Mouse (Mus musculus) heart, embryonic 12.5 days (tissue): ENCODE measurements at regions not wholly inside any gene's neighbourhood (a gene's known extent, or its start where the extent isn't known, plus 50 kb on each side); places are given as distances from the start of the nearest gene placed in this dataset.

Experiments used
- ATAC-seq: fragments of 200-750 bp; cut with Nextera tagmentation; 2 replicates; pipeline ENCODE4 v1.8.0; 2017; ENCODE audit warnings: moderate TSS enrichment, moderate library complexity; ENCODE audit not compliant: insufficient number of reproducible peaks, low FRiP score
- H3K27ac ChIP-seq: fragments of 300-500 bp; sonication (generic); 2 replicates; pipeline ENCODE4 v1.5.1; 2016; ENCODE audit warnings: mild to moderate bottlenecking, moderate library complexity; ENCODE audit not compliant: poor library complexity, severe bottlenecking
- H3K27me3 ChIP-seq: fragments of 300-500 bp; sonication (generic); replicated peaks from 2 replicates; pipeline ENCODE4 v1.6.1; 2016; ENCODE audit warnings: mild to moderate bottlenecking, moderate library complexity
- H3K36me3 ChIP-seq: fragments of 300-500 bp; sonication (generic); 2 replicates; pipeline ENCODE4 v1.6.1; 2016; ENCODE audit warnings: mild to moderate bottlenecking, moderate library complexity
- H3K4me1 ChIP-seq: fragments of 300-500 bp; sonication (generic); replicated peaks from 2 replicates; pipeline ENCODE4 v1.6.1; 2016; ENCODE audit warnings: mild to moderate bottlenecking
- H3K4me2 ChIP-seq: fragments of 300-500 bp; sonication (generic); 2 replicates; pipeline ENCODE4 v1.6.1; 2016; ENCODE audit warnings: mild to moderate bottlenecking, moderate library complexity
- H3K4me3 ChIP-seq: fragments of 300-500 bp; sonication (generic); 2 replicates; pipeline ENCODE4 v1.5.1; 2016; ENCODE audit warnings: mild to moderate bottlenecking
- H3K9ac ChIP-seq: fragments of 300-500 bp; sonication (generic); 2 replicates; pipeline ENCODE4 v1.6.1; 2016; ENCODE audit warnings: mild to moderate bottlenecking, moderate library complexity
- H3K9me3 ChIP-seq: fragments of 300-500 bp; sonication (generic); replicated peaks from 2 replicates; pipeline ENCODE4 v1.6.1; 2016; ENCODE audit warnings: mild to moderate bottlenecking, moderate library complexity
- WGBS: fragments of 180-500 bp; shearing (Covaris S2); methylation state at CpG from one replicate; pipeline ENCODE4 v1.1.7; 2016; 5-methylcytosine and 5-hydroxymethylcytosine counted together

GRCm38 (mm10) chr11:79844436-79844835 is 117.8 kb downstream of the Utp6 start:
- H3K4me1 ChIP-seq = no peaks in the 10 kb centered on the region
- H3K9ac ChIP-seq = no peak overlapping the region
- H3K4me2 ChIP-seq = no peak overlapping the region
- H3K36me3 ChIP-seq = no peaks in the 10 kb centered on the region
- 0 out of 2 replicates have a peak, but pooled peaks cover 6% of the 10 kb centered on the region for H3K27me3 ChIP-seq
- WGBS = 74% methylated on average over 4 of the region's 4 CpGs
- no peaks in the 10 kb centered on the region for H3K9me3 ChIP-seq
- H3K4me3 ChIP-seq = no peak overlapping the region
- no peak overlapping the region for H3K27ac ChIP-seq
- no peak for ATAC-seq

GRCm38 (mm10) chr11:79843021-79843420 is 119.2 kb downstream of the Utp6 start:
- Histone ChIP-seq H3K4me1 (peaks cover 8% of the 10 kb centered on the region), H3K27me3 (0 out of 2 replicates have a peak, but pooled peaks cover 6% of the 10 kb centered on the region), H3K36me3 (no peaks in the 10 kb centered on the region), H3K9ac (no peak overlapping the region), H3K27ac (no peak overlapping the region), H3K4me3 (no peak overlapping the region), H3K4me2 (no peak overlapping the region), H3K9me3 (no peaks in the 10 kb centered on the region)
- ATAC-seq = no peak
- 47% methylated on average over 3 of the region's 3 CpGs for WGBS

GRCm38 (mm10) chr11:79839973-79840372 is 122.2 kb downstream of the Utp6 start:
- 0 out of 2 replicates have a peak, but pooled peaks cover 6% of the 10 kb centered on the region for H3K27me3 ChIP-seq
- no peak overlapping the region for H3K27ac ChIP-seq
- no peak for ATAC-seq
- H3K4me1 ChIP-seq = peaks cover 22% of the 10 kb centered on the region
- no peak overlapping the region for H3K9ac ChIP-seq
- no peak overlapping the region for H3K4me2 ChIP-seq
- 70% methylated on average over 6 of the region's 6 CpGs for WGBS
- no peak overlapping the region for H3K4me3 ChIP-seq
- no peaks in the 10 kb centered on the region for H3K9me3 ChIP-seq
- H3K36me3 ChIP-seq = no peaks in the 10 kb centered on the region

- WGBS = 33% methylated on average over 4 of the region's 4 CpGs
- ATAC-seq = no peak
- Histone ChIP-seq H3K9ac (no peak overlapping the region), H3K9me3 (no peaks in the 10 kb centered on the region), H3K36me3 (no peaks in the 10 kb centered on the region), H3K27me3 (0 out of 2 replicates have a peak, but pooled peaks cover 6% of the 10 kb centered on the region), H3K4me1 (peaks cover 22% of the 10 kb centered on the region), H3K4me3 (no peak overlapping the region), H3K27ac (0 out of 2 replicates have a peak overlapping the region, but pooled peaks have one; percentile 19), H3K4me2 (no peak overlapping the region)
These were observed 124.1 kb downstream of the Utp6 start for GRCm38 (mm10) chr11:79838051-79838450.

- H3K9ac ChIP-seq = no peak overlapping the region
- H3K36me3 ChIP-seq = no peaks in the 10 kb centered on the region
- no peak for ATAC-seq
- H3K27me3 ChIP-seq = 0 out of 2 replicates have a peak, but pooled peaks cover 6% of the 10 kb centered on the region
- WGBS = 16% methylated on average over 6 of the region's 6 CpGs
- H3K9me3 ChIP-seq = no peaks in the 10 kb centered on the region
- H3K4me3 ChIP-seq = no peak overlapping the region
- H3K4me2 ChIP-seq = 0 out of 2 replicates have a peak overlapping the region, but pooled peaks have one; percentile 1
- H3K27ac ChIP-seq = peak overlapping the region; percentile 19; the same call in 1 of the 2 replicates
- H3K4me1 ChIP-seq = peaks cover 22% of the 10 kb centered on the region
These were observed 124.9 kb downstream of the Utp6 start for GRCm38 (mm10) chr11:79837076-79837990.

- 86% methylated on average over 7 of the region's 7 CpGs for WGBS
- Histone ChIP-seq H3K9me3 (no peaks in the 10 kb centered on the region), H3K27me3 (no peaks in the 10 kb centered on the region), H3K4me3 (no peak overlapping the region), H3K4me2 (no peak overlapping the region), H3K27ac (no peak overlapping the region), H3K36me3 (no peaks in the 10 kb centered on the region), H3K4me1 (peaks cover 22% of the 10 kb centered on the region), H3K9ac (no peak overlapping the region)
- no peak for ATAC-seq
These were observed 126.3 kb downstream of the Utp6 start for GRCm38 (mm10) chr11:79835873-79836272.

DNA sequence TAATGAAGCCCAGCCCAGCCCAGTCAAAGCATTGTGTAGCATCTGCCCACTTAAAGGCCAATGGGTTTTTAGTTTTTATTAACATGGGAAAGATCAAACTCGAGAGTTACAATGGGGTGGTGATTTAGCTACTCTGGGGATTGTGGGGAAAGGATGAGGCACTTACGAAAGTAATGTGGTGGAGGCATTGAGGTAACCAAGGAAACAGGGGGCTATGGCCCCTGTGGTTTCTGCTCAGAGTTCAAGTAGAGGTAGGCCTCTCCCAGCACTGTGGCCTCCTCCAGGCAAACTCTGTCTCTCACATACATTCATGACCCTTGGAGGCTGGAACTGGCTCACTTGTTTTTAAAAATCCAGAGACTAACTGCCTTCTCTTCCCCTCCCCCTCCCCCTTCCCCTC is 128.4 kb downstream of the Utp6 start:
- ATAC-seq = no peak
- Histone ChIP-seq H3K4me3 (no peak overlapping the region), H3K27me3 (no peaks in the 10 kb centered on the region), H3K4me2 (no peak overlapping the region), H3K36me3 (no peaks in the 10 kb centered on the region), H3K9me3 (no peaks in the 10 kb centered on the region), H3K4me1 (peaks cover 19% of the 10 kb centered on the region), H3K9ac (no peak overlapping the region), H3K27ac (no peak overlapping the region)
- WGBS = 62% methylated on average over 2 of the region's 2 CpGs

DNA sequence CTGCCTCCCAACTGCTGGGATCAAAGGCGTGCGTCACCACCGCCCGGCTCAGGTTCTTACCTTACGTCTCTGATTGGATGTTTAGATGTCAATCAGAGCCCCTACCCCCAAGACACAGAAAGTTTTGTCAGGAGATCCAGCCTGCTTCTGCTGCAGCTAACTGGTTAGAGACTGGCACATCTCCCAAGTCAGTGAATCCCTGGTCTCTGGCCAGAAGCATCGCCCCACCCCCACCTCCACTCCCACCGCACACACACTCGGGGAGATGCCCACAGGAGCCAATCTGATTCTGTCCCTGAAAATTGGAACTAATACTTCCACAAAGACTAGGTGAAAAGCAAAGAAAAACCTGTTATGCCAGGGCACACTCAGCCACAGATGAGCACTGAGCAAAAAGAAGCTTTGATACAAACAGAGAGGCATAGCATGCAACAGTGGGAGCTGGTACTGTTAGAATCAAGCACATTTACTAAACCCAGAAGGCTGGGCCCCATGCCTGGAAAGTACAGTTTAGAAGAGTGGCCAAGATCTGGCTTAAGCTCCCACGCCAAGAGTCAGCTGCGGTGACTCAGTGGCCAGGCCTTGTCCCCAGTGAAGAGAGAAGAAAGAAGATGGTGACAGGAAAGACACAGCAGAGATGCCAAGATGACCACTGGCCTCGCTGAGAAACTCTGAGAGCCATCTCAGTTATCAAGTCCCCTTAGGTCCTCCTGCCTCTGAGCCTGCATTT is 130.4 kb downstream of the Utp6 start:
- H3K27me3 ChIP-seq = no peaks in the 10 kb centered on the region
- H3K9ac ChIP-seq = no peak overlapping the region
- no peaks in the 10 kb centered on the region for H3K36me3 ChIP-seq
- no peak for ATAC-seq
- 0 out of 2 replicates have a peak, but pooled peaks cover 3% of the 10 kb centered on the region for H3K9me3 ChIP-seq
- H3K27ac ChIP-seq = no peak overlapping the region
- H3K4me2 ChIP-seq = no peak overlapping the region
- WGBS = 84% methylated on average over 11 of the region's 11 CpGs
- peaks cover 2% of the 10 kb centered on the region for H3K4me1 ChIP-seq
- no peak overlapping the region for H3K4me3 ChIP-seq

GRCm38 (mm10) chr11:79830567-79831055 is 131.6 kb downstream of the Utp6 start:
- peaks cover 8% of the 10 kb centered on the region; the same call in 1 of the 2 replicates for H3K4me1 ChIP-seq
- no peak for ATAC-seq
- no peak overlapping the region for H3K9ac ChIP-seq
- H3K27ac ChIP-seq = no peak overlapping the region
- WGBS = 76% methylated on average over 5 of the region's 5 CpGs
- no peak overlapping the region for H3K4me3 ChIP-seq
- H3K4me2 ChIP-seq = no peak overlapping the region
- 0 out of 2 replicates have a peak, but pooled peaks cover 3% of the 10 kb centered on the region for H3K9me3 ChIP-seq
- H3K36me3 ChIP-seq = no peaks in the 10 kb centered on the region
- no peaks in the 10 kb centered on the region for H3K27me3 ChIP-seq

DNA sequence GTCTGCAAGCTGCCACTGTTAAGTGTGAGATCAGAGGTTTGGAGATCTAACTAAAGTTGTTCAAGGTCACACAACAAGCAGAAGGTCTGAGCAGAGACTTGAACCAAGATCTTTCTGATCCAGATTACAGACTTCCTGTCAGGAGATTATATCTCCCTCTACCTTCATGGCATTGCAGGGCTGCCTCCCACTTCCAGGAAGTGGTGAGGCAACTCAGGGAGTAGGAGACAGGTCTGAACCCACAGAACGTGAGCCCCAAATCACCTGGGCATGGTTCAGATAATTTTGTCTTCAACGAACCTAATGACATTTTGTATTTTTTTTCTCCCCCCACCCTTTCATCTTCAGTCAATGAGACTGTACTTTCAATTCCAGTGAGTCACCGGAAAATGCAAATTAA is 135.2 kb downstream of the Utp6 start:
- peaks cover 19% of the 10 kb centered on the region; the same call in 1 of the 2 replicates for H3K4me1 ChIP-seq
- H3K9me3 ChIP-seq = 0 out of 2 replicates have a peak, but pooled peaks cover 3% of the 10 kb centered on the region
- no peak overlapping the region for H3K9ac ChIP-seq
- H3K27ac ChIP-seq = no peak overlapping the region
- no peak overlapping the region for H3K4me2 ChIP-seq
- H3K36me3 ChIP-seq = no peaks in the 10 kb centered on the region
- no peaks in the 10 kb centered on the region for H3K27me3 ChIP-seq
- no peak overlapping the region for H3K4me3 ChIP-seq
- no peak for ATAC-seq
- 85% methylated on average over 3 of the region's 3 CpGs for WGBS

DNA sequence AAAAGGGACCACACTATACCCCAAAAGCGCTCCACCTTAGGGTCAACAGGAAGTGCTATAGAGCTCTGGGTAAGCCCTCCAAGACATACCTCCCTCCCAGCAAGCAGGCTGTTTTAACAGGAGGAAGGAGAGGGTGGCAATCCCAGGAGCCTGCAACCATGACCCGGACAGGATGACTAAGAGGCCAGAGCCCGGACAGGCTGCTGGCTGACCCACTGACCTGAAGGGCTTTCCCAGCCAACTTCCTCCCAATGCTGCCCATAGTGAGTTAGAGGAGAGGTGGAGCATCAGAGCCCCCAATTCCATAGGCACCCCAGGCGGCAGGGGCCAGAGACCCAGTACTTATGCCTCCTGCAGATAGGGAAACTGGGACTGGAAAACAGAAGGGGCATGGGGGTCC is 136.3 kb downstream of the Utp6 start:
- ATAC-seq = no peak

More for the DNA sequence above, 136.3 kb downstream of the Utp6 start:
- no peaks in the 10 kb centered on the region for H3K27me3 ChIP-seq
- no peak overlapping the region for H3K4me2 ChIP-seq
- WGBS = 57% methylated on average over 4 of the region's 4 CpGs
- no peaks in the 10 kb centered on the region for H3K36me3 ChIP-seq
- no peak overlapping the region for H3K4me3 ChIP-seq
- H3K27ac ChIP-seq = no peak overlapping the region
- 0 out of 2 replicates have a peak, but pooled peaks cover 3% of the 10 kb centered on the region for H3K9me3 ChIP-seq
- peaks cover 19% of the 10 kb centered on the region; the same call in 1 of the 2 replicates for H3K4me1 ChIP-seq
- H3K9ac ChIP-seq = no peak overlapping the region
